Comparison of ENCODE assay signal across 9 mouse cellular contexts in the genomic region with DNA sequence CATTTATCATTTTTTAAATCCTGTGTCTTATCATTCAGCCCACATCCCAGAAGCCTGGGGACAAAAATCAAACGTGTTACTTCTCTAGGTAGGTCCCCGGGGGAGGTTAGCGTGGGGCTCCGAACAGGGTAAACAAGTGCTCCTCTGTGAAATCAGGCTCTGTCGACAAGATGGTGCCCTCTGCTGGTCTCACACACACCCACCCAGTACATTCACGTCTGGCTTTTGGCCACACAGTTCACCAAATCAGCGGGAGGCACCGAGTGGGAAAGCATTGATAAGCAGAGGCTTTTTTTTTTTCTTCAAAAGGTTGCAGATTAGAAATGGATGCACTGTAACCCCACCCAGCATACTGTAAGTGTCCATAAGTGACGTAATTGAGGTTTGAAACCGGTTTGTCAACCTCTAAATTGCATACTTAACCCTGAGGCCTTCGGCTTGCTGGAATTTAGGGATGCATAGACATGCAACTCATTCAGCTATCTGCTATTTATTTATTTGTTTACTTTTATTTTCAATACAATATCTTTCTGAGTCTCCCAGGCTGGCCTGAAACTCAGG. TPM values are rescaled to one million over a fixed set of nuclear protein-coding genes. Genes with fewer than 3 reads are reported as not detected.
DNase-seq lines count a peak whose midpoint lies in the region; ATAC-seq lines count a peak whose summit lies in the region.
"Had no signal": no experiment of that assay in that cellular context is flagged by ENCODE, and none has a peak within 500 bp of the region (broad histone marks: within the 10 kb centered on the region; RNA-seq: fewer than 3 reads in every experiment).

No protein-coding gene starts in this region.

- intact Hi-C loops in left cerebral cortex, postnatal 36 days (cut with DNase I): no loop called here
- intact Hi-C loops in left cerebral cortex, postnatal 25 days (cut with DNase I): loop anchor here (2.0 kb wide), 1 partner anchor 31 kb away; no protein-coding TSS in a partner anchor

- ATAC-seq in forebrain, embryonic 16.5 days: peak; percentile 80; the same call in 1 of the 2 replicates
- peak; percentile 73; the same call in 1 of the 2 replicates for ATAC-seq in hindbrain, embryonic 14.5 days (ENCODE audit: low FRiP score)

- 19% methylated on average over 11 of the region's 11 CpGs for WGBS in forebrain, embryonic 16.5 days
- WGBS in hindbrain, embryonic 14.5 days: 16% methylated on average over 11 of the region's 11 CpGs
- 27% methylated on average over 11 of the region's 11 CpGs for WGBS in midbrain, embryonic 10.5 days

- H3K9ac ChIP-seq in forebrain, embryonic 16.5 days (replicated peaks; ENCODE audit: low read depth, low read length): no peak overlapping the region
- no peak overlapping the region for H3K9ac ChIP-seq in hindbrain, embryonic 14.5 days
- H3K9ac ChIP-seq: lung, embryonic 15.5 days had no signal

- H3K4me2 ChIP-seq in forebrain, embryonic 16.5 days (ENCODE audit: low read length): no peak overlapping the region
- H3K4me2 ChIP-seq in hindbrain, embryonic 14.5 days (replicated peaks): no peak overlapping the region
- H3K4me2 ChIP-seq: lung, embryonic 15.5 days had no signal

- no peaks in the 10 kb centered on the region for H3K9me3 ChIP-seq in forebrain, embryonic 16.5 days (ENCODE audit: control insufficient read depth, low read length)
- H3K9me3 ChIP-seq in hindbrain, embryonic 14.5 days (ENCODE audit: control insufficient read depth, low read length): no peaks in the 10 kb centered on the region
- no peaks in the 10 kb centered on the region for H3K9me3 ChIP-seq in midbrain, embryonic 10.5 days (replicated peaks)
- H3K9me3 ChIP-seq: lung, embryonic 15.5 days had no signal

- no peaks in the 10 kb centered on the region for H3K36me3 ChIP-seq in forebrain, embryonic 16.5 days (ENCODE audit: control insufficient read depth, insufficient read depth)
- no peaks in the 10 kb centered on the region for H3K36me3 ChIP-seq in hindbrain, embryonic 14.5 days (replicated peaks; ENCODE audit: control insufficient read depth, insufficient read depth)
- no peaks in the 10 kb centered on the region for H3K36me3 ChIP-seq in midbrain, embryonic 10.5 days
- H3K36me3 ChIP-seq: lung, embryonic 15.5 days had no signal

- no peak overlapping the region for H3K27ac ChIP-seq in forebrain, embryonic 16.5 days (ENCODE audit: low read length)
- no peak overlapping the region for H3K27ac ChIP-seq in hindbrain, embryonic 14.5 days
- H3K27ac ChIP-seq in midbrain, embryonic 10.5 days (replicated peaks): no peak overlapping the region
- H3K27ac ChIP-seq: lung, embryonic 15.5 days had no signal

- H3K4me3 ChIP-seq in forebrain, embryonic 16.5 days (replicated peaks; ENCODE audit: low read length): no peak overlapping the region
- H3K4me3 ChIP-seq in hindbrain, embryonic 14.5 days (replicated peaks; ENCODE audit: low read length): no peak overlapping the region
- H3K4me3 ChIP-seq in midbrain, embryonic 10.5 days: no peak overlapping the region
- H3K4me3 ChIP-seq: lung, embryonic 15.5 days had no signal

- DNase-seq in left cerebral cortex, adult 18-20 months (ENCODE audit: low spot score in 2 of 2): peak; percentile 59 to 66
- DNase-seq in left cerebral cortex, postnatal 36 days (ENCODE audit: low spot score in 2 of 2): no peak
- DNase-seq in c-Kit-positive CD71-positive TER-119-positive erythroid progenitor cells, embryonic 14.5 days (ENCODE audit: low spot score): peak; percentile 72
- peak; percentile 37 for DNase-seq in hindbrain, embryonic 14.5 days (ENCODE audit: low spot score)
- DNase-seq in left cerebral cortex, postnatal 25 days (ENCODE audit: low spot score in 2 of 2): peak; percentile 46 to 56
- peak; percentile 60 for DNase-seq in midbrain, embryonic 10.5 days (ENCODE audit: low spot score)
- peak; percentile 34 to 74 for DNase-seq in spleen, postnatal 10 days (ENCODE audit: low spot score in 2 of 2)

- no peaks in the 10 kb centered on the region for H3K27me3 ChIP-seq in forebrain, embryonic 16.5 days (replicated peaks; ENCODE audit: control insufficient read depth, insufficient read depth, low read length)
- no peaks in the 10 kb centered on the region for H3K27me3 ChIP-seq in hindbrain, embryonic 14.5 days (ENCODE audit: control insufficient read depth, insufficient read depth, low read length)
- H3K27me3 ChIP-seq in midbrain, embryonic 10.5 days (ENCODE audit: low read depth, poor library complexity, severe bottlenecking): peaks cover 14% of the 10 kb centered on the region
- H3K27me3 ChIP-seq: lung, embryonic 15.5 days had no signal

- H3K4me1 ChIP-seq in forebrain, embryonic 16.5 days (replicated peaks; ENCODE audit: control insufficient read depth, insufficient read depth, low read length): 0 out of 2 replicates have a peak, but pooled peaks cover 2% of the 10 kb centered on the region
- H3K4me1 ChIP-seq in hindbrain, embryonic 14.5 days (replicated peaks; ENCODE audit: control insufficient read depth, insufficient read depth, low read length): no peaks in the 10 kb centered on the region
- 0 out of 2 replicates have a peak, but pooled peaks cover 4% of the 10 kb centered on the region for H3K4me1 ChIP-seq in midbrain, embryonic 10.5 days

RNA-seq across cellular contexts. Expression of a gene that starts 4.4 kb away (rescaled TPM):
- total RNA-seq in left cerebral cortex, adult 18-20 months (2021): not detected
- total RNA-seq in left cerebral cortex, postnatal 36 days (2021): not detected
- polyA plus RNA-seq in forebrain, embryonic 16.5 days (2015; fragmentation: Nextera tagmentation; extraction: Ambion mirVana): 0.21 and 0.24 TPM in 2 replicates
- not detected in 2 replicates for polyA plus RNA-seq in hindbrain, embryonic 14.5 days (2014; fragmentation: Nextera tagmentation; extraction: Ambion mirVana)
- total RNA-seq in left cerebral cortex, postnatal 25 days (2021): not detected
- polyA plus RNA-seq in midbrain, embryonic 10.5 days (2016; fragmentation: Nextera tagmentation; extraction: Ambion mirVana): 0.33 and 0.42 TPM in 2 replicates

RNA-seq across cellular contexts. Expression of a gene that starts 7.4 kb away (rescaled TPM):
- total RNA-seq in left cerebral cortex, adult 18-20 months (2021): 10 to 100 TPM; 20.6 to 22.3 TPM
- total RNA-seq in left cerebral cortex, postnatal 36 days (2021): 10 to 100 TPM; 19.3 to 30.2 TPM
- 62.1 and 72.2 TPM in 2 replicates for polyA plus RNA-seq in forebrain, embryonic 16.5 days (2015; fragmentation: Nextera tagmentation; extraction: Ambion mirVana)
- 32.7 and 36.4 TPM in 2 replicates for polyA plus RNA-seq in hindbrain, embryonic 14.5 days (2014; fragmentation: Nextera tagmentation; extraction: Ambion mirVana)
- total RNA-seq in left cerebral cortex, postnatal 25 days (2021): 10 to 100 TPM; 21.7 to 26.6 TPM
- 75.4 and 81.1 TPM in 2 replicates for polyA plus RNA-seq in midbrain, embryonic 10.5 days (2016; fragmentation: Nextera tagmentation; extraction: Ambion mirVana)

RNA-seq across cellular contexts. Expression of a gene that starts 11.6 kb away (rescaled TPM):
- 10 to 100 TPM; 11.0 to 14.9 TPM for total RNA-seq in left cerebral cortex, adult 18-20 months (2021)
- total RNA-seq in left cerebral cortex, postnatal 36 days (2021): 10 to 100 TPM; 11.3 to 11.6 TPM
- polyA plus RNA-seq in forebrain, embryonic 16.5 days (2015; fragmentation: Nextera tagmentation; extraction: Ambion mirVana): 8.2 and 10.1 TPM in 2 replicates
- polyA plus RNA-seq in hindbrain, embryonic 14.5 days (2014; fragmentation: Nextera tagmentation; extraction: Ambion mirVana): 11.6 and 12.1 TPM in 2 replicates
- 10 to 100 TPM in 1 of 2 experiments, 1 to 10 TPM in 1; 9.2 to 10.4 TPM for total RNA-seq in left cerebral cortex, postnatal 25 days (2021)
- 14.3 and 17.3 TPM in 2 replicates for polyA plus RNA-seq in midbrain, embryonic 10.5 days (2016; fragmentation: Nextera tagmentation; extraction: Ambion mirVana)

RNA-seq across cellular contexts. Expression of a gene that starts 29.1 kb away (rescaled TPM):
- 1 to 10 TPM; 3.8 to 4.0 TPM for total RNA-seq in left cerebral cortex, adult 18-20 months (2021)
- total RNA-seq in left cerebral cortex, postnatal 36 days (2021): 1 to 10 TPM; 2.4 to 6.2 TPM
- 1.6 and 2.0 TPM in 2 replicates for polyA plus RNA-seq in forebrain, embryonic 16.5 days (2015; fragmentation: Nextera tagmentation; extraction: Ambion mirVana)
- polyA plus RNA-seq in hindbrain, embryonic 14.5 days (2014; fragmentation: Nextera tagmentation; extraction: Ambion mirVana): 0.94 and 1.9 TPM in 2 replicates
- 1 to 10 TPM; 3.5 to 3.7 TPM for total RNA-seq in left cerebral cortex, postnatal 25 days (2021)
- polyA plus RNA-seq in midbrain, embryonic 10.5 days (2016; fragmentation: Nextera tagmentation; extraction: Ambion mirVana): 1.2 and 1.7 TPM in 2 replicates

RNA-seq across cellular contexts. Expression of a gene that starts 42.3 kb away (rescaled TPM):
- not detected for total RNA-seq in left cerebral cortex, adult 18-20 months (2021)
- not detected for total RNA-seq in left cerebral cortex, postnatal 36 days (2021)
- not detected in 2 replicates for polyA plus RNA-seq in forebrain, embryonic 16.5 days (2015; fragmentation: Nextera tagmentation; extraction: Ambion mirVana)
- polyA plus RNA-seq in hindbrain, embryonic 14.5 days (2014; fragmentation: Nextera tagmentation; extraction: Ambion mirVana): not detected in 2 replicates
- not detected for total RNA-seq in left cerebral cortex, postnatal 25 days (2021)
- not detected in 2 replicates for polyA plus RNA-seq in midbrain, embryonic 10.5 days (2016; fragmentation: Nextera tagmentation; extraction: Ambion mirVana)
- polyA plus RNA-seq: lung, embryonic 15.5 days had no signal

Comparison
In these comparisons a context has a peak if more than half of its experiments do, and no peak if none do; other contexts are left out.
1. DNase-seq: peak in left cerebral cortex, adult 18-20 months (2 of 2), c-Kit-positive CD71-positive TER-119-positive erythroid progenitor cells, embryonic 14.5 days (single experiment), hindbrain, embryonic 14.5 days (single experiment), left cerebral cortex, postnatal 25 days (2 of 2), midbrain, embryonic 10.5 days (single experiment) and spleen, postnatal 10 days (2 of 2); none in left cerebral cortex, postnatal 36 days (0 of 2).